Mouse (Mus musculus): Measurements from ENCODE around the gene Gm44579. TPM values are rescaled to one million over a fixed set of nuclear protein-coding genes. Genes with fewer than 3 reads are reported as not detected.

Gm44579 gene
- total RNA-seq (2023) = not detected

DNA sequence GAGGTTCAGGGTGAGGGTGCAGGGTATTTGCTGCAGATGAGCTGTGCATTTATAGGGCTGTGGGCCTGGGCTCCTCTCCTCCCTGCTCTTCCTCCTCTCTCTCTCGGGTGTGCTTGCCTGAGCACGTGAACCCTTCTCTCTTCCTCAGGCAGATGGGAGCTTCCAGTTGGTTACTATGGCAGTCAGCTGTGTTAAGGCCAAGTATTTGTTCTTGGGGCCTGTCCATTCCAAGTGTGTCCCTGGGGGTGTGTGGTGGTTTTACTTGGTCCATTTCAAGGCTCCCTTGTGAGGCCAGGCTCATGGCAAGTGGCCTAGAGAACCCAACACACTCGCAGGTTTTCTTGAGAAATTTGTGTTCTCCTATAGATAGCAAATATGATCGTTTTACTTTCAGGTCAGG, at the start of gene Gm44579, which contains the start of gene Olfr287:
Gene Gm44579, minus strand, starts transcription at position 101 of the 400 bp plus-strand sequence.
Gene Olfr287, minus strand, starts transcription at position 180 of the 400 bp plus-strand sequence.

DNA sequence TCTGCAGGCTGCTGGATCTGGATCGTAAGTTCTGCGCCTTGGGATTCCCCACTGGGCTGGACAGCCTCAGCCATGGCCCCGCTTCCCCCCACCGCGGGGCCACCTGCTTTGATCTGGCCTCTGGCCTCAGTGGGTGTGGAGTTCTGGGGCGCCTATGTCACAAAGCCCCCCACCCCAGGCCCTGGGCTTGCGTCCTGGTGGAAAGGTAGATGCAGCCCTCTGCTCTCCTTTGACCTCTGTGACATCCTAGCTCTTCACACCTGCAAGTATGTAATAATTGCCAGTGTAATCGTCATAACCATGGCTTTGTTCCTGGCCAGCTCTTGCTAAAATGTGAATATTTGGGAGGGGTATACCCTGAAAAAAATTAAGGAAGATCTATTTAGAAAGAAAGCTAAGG, 36.4 kb upstream of the Gm44579 start, which contains the start of gene H1fnt:
Gene H1fnt, minus strand, starts transcription at position 101 of the 400 bp plus-strand sequence.

DNA sequence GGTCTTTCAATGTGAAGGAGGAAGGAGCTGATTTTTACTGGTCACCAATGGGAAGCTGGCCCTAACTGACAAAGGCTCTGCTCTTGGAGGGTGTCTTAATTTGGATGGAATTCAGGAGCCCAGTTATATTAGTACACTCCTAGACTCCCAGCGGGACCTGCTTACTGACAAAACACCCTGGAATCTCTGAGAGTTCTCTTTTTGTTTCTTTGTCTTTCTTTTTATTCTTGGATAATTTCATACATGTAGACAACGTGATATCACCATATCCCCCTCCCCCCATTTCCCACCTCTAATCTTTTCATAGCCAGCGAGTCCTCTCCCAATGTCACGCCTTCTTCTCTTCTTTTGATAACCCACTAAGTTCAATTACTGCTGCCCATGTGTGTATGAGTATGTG, 13.6 kb upstream of the Gm44579 start, which contains the start of gene Olfr286:
Gene Olfr286, minus strand, starts transcription at position 101 of the 400 bp plus-strand sequence.

DNA sequence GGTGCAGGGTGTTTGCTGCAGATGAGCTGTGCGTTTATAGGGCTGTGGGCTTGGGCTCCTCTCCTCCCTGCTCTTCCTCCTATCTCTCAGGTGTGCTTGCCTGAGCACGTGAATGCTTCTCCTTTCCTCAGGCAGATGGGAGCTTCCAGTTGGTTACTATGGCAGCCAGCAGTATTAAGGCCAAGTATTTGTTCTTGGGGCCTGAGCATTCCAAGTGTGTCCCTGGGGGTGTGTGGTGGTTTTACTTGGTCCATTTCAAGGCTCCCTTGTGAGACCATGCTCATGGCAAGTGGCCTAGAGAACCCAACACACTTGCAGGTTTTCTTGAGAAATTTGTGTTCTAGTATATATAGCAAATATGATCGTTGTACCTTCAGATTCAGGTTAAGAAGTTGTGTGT, 25.3 kb downstream of the Gm44579 start, which contains the start of gene Olfr288:
Gene Olfr288, minus strand, starts transcription at position 101 of the 400 bp plus-strand sequence.

DNA sequence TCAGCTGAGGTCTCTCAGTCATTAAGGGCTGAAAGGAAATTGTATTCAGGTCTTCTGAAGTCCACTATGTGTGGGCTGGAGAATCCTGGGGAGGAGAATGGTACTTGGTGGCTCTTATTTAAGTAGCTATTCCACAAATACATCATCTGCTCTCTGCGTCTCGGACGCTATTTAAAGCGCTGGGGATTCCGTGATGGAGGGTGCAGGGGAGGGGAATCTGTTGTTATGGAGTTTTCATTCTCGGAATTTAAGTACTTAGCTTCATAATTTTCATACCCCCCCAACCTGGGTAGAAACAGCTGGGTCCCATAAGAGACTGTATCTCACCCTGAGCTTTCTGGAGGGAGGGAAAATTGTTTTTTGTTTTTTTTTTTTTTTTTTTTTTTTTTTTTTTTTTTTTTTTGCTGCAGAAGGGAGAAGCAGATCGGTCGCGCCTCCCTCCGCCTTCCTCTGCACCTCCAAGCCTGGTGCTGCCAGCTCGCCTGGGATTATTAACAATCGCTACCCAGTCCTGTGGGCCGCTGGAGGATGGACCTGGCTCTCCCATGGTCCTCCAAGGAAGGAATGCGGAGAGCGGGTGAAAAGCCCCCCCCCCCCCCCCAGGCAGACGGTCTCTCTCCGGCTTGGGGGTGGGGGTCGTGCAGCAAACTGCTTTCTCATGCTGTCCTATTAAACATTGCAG, 53.7 kb downstream of the Gm44579 start, which contains the start of gene Ccdc184:
Gene Ccdc184, plus strand, starts transcription at position 196 of the 682 bp plus-strand sequence.

DNA sequence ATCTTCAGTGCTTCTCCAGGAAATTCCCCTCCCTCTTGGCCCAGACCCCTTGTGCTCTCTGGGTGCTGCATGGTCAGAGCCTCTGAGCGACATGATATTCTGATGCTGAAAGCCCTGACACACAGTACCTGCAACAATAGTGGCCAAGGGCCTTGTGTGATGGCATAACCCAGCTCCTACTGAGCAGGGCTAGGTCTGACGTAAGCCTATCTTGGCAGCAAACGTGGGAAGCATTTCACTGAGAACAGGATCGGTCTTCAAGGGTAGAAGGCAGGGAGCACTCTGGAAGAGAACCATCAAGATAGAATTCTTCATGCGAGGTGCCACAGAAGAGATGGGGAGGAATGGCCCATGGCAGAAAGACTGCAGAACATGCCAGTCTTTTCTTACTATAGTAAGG, 55.3 kb downstream of the Gm44579 start, which contains the start of gene Asb8:
Gene Asb8, minus strand, starts transcription at position 101 of the 400 bp plus-strand sequence.

Other genes with a start within 250 kb of the Gm44579 start
- gene Col2a1, start 216.3 kb downstream of the Gm44579 start, total RNA-seq (2023) = 0.59 TPM
- 14.6 TPM for gene Pfkm, start 128.4 kb downstream of the Gm44579 start, total RNA-seq (2023)
- gene Senp1, start 127.2 kb downstream of the Gm44579 start, total RNA-seq (2023) = 49.2 TPM
- gene Asb8, start 55.4 kb downstream of the Gm44579 start, total RNA-seq (2023) = 15.4 TPM
- gene Ccdc184, start 53.8 kb downstream of the Gm44579 start, total RNA-seq (2023) = not detected
- gene Olfr288, start 25.4 kb downstream of the Gm44579 start, total RNA-seq (2023) = not detected
- not detected for gene Olfr287, start 79 bp upstream of the Gm44579 start, total RNA-seq (2023)
- not detected for gene Olfr286, start 13.5 kb upstream of the Gm44579 start, total RNA-seq (2023)
- not detected for gene H1fnt, start 36.3 kb upstream of the Gm44579 start, total RNA-seq (2023)
- not detected for gene Zfp641, start 75.2 kb upstream of the Gm44579 start, total RNA-seq (2023)
- gene Olfr285, start 96.4 kb upstream of the Gm44579 start, total RNA-seq (2023) = not detected
- not detected for gene Olfr284, start 120.0 kb upstream of the Gm44579 start, total RNA-seq (2023)
- not detected for gene Olfr283, start 160.0 kb upstream of the Gm44579 start, total RNA-seq (2023)
- not detected for gene Olfr282, start 210.2 kb upstream of the Gm44579 start, total RNA-seq (2023)
- gene Olfr281, start 231.6 kb upstream of the Gm44579 start, total RNA-seq (2023) = not detected
- not detected for gene OR5BS1P, start 248.9 kb upstream of the Gm44579 start, total RNA-seq (2023)

All from CD4-positive naive resting alpha-beta T cell, adult 57 days (primary cell).